Mouse (Mus musculus) limb, embryonic 14.5 days (tissue): ENCODE data around the gene Edaradd. TPM values are rescaled to one million over a fixed set of nuclear protein-coding genes. Genes with fewer than 3 reads are reported as not detected.

Experiments used
- ATAC-seq: fragments of 200-750 bp; cut with Nextera tagmentation; 2 replicates; pipeline ENCODE4 v1.8.0; 2017; ENCODE audit warnings: low read depth, moderate number of reproducible peaks, moderate TSS enrichment; ENCODE audit not compliant: low FRiP score
- DNase-seq: peaks from one replicate; pipeline ENCODE4 v3.0.0-alpha.2; 2015; ENCODE audit warnings: low spot score
- H3K27ac ChIP-seq: fragments of 300-500 bp; sonication (generic); replicated peaks from 2 replicates; pipeline ENCODE4 v1.5.1; 2014; ENCODE audit warnings: low read depth, mild to moderate bottlenecking, low read length, moderate library complexity, mixed read lengths
- H3K27me3 ChIP-seq: fragments of 300-500 bp; sonication (generic); 2 replicates; pipeline ENCODE4 v1.6.1; 2014; ENCODE audit warnings: low read length, mixed read lengths; ENCODE audit not compliant: control insufficient read depth, insufficient read depth
- H3K36me3 ChIP-seq: fragments of 300-500 bp; sonication (generic); 2 replicates; pipeline ENCODE4 v1.6.1; 2014; ENCODE audit warnings: mild to moderate bottlenecking, low read length, moderate library complexity, mixed read lengths; ENCODE audit not compliant: control insufficient read depth, insufficient read depth
- H3K4me1 ChIP-seq: fragments of 300-500 bp; sonication (generic); 2 replicates; pipeline ENCODE4 v1.6.1; 2014; ENCODE audit warnings: antibody characterized with exemption, low read length, mixed read lengths; ENCODE audit not compliant: control insufficient read depth, insufficient read depth
- H3K4me2 ChIP-seq: fragments of 300-500 bp; sonication (generic); replicated peaks from 2 replicates; pipeline ENCODE4 v1.6.1; 2014; ENCODE audit warnings: low read depth, mild to moderate bottlenecking, low read length, moderate library complexity; ENCODE audit not compliant: severe bottlenecking
- H3K4me3 ChIP-seq: fragments of 300-500 bp; sonication (generic); replicated peaks from 2 replicates; pipeline ENCODE4 v1.5.1; 2014; ENCODE audit warnings: low read length
- H3K9ac ChIP-seq: fragments of 300-500 bp; sonication (generic); 2 replicates; pipeline ENCODE4 v1.6.1; 2014; ENCODE audit warnings: mild to moderate bottlenecking, low read depth, low read length, moderate library complexity; ENCODE audit not compliant: severe bottlenecking
- H3K9me3 ChIP-seq: fragments of 300-500 bp; sonication (generic); 2 replicates; pipeline ENCODE4 v1.6.1; 2016; ENCODE audit warnings: low read length; ENCODE audit not compliant: control insufficient read depth
- POLR2A ChIP-seq: fragments of 200-500 bp; IDR thresholded peaks from 2 replicates; pipeline ENCODE4 v1.8.0; 2012; ENCODE audit warnings: inconsistent platforms, mild to moderate bottlenecking, moderate library complexity, borderline replicate concordance; ENCODE audit not compliant: insufficient read depth, insufficient read length; ENCODE audit errors: extremely low read depth
- WGBS: fragments of 180-500 bp; shearing (Covaris S2); extraction: QIAGEN DNeasy Blood & Tissue Kit; methylation state at CpG from one replicate; pipeline ENCODE4 v1.1.7; 2014; 5-methylcytosine and 5-hydroxymethylcytosine counted together
- polyA plus RNA-seq, 2 experiments: library from polyadenylated mRNA; depleted of rRNA in 1 of 2; stranded (reverse) in 1 of 2; unstranded in 1 of 2; fragments of >200 nt; fragmentation: Nextera tagmentation in 1 of 2; extraction: Ambion mirVana in 1 of 2; gene quantifications; 2 replicates each; pipeline versions ENCODE4 v1.2.1 to v1.2.3; 2012 to 2014

Edaradd gene
- polyA plus RNA-seq, 2 experiments: 1.7 to 3.8 TPM

DNA sequence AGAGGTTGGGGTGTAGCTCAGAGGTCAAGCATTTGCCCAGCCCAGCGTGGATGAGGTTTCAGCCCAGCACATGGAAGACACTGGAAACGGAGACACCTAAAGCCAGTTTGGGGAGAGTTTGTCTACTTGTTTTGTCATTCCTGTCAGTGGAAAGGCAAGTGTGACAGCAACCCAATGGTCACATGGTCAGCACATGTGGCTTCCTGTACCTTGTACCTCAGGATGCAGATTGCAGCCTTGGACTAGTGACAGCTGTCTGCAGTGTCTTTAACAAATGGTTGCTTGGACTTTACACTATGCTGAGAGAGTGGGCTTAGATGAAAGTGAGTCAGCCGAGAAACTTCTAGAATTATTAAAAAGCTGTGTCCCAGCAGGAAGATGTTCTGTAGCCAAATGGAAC lies 14.4 kb upstream of the Edaradd start:
- Histone ChIP-seq H3K4me3 (no peak overlapping the region), H3K9me3 (no peaks in the 10 kb centered on the region), H3K4me1 (no peaks in the 10 kb centered on the region), H3K27me3 (no peaks in the 10 kb centered on the region), H3K27ac (no peak overlapping the region), H3K9ac (no peak overlapping the region), H3K4me2 (no peak overlapping the region), H3K36me3 (no peaks in the 10 kb centered on the region)
- ATAC-seq: no peak
- 75% methylated on average over 3 of the region's 3 CpGs for WGBS
- no peak for DNase-seq
- no peak for TF ChIP-seq POLR2A

DNA sequence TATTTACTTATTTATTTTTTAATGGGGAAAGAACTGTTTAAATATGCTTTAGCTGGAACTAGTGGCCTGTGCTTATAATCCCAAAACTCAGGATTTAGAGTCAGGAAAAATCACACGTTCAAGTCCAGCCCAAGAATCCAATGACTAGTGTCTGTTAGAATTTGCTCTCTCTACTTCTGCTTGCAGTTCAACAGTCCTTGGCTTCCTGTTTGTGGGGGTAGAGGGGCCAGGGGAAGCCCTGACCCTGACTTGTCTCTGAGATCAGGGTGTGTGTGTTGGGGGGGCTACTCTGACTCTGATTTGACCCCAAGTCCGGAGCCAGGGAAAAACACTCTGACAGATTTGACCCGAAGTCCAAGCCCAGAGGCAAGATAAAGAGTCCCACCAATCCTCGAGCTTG lies 5.4 kb upstream of the Edaradd start:
- Histone ChIP-seq H3K9ac (no peak overlapping the region), H3K4me3 (no peak overlapping the region), H3K4me1 (no peaks in the 10 kb centered on the region), H3K9me3 (no peaks in the 10 kb centered on the region), H3K36me3 (no peaks in the 10 kb centered on the region), H3K27me3 (no peaks in the 10 kb centered on the region), H3K4me2 (no peak overlapping the region), H3K27ac (no peak overlapping the region)
- DNase-seq (no peak), ATAC-seq (no peak)
- TF ChIP-seq POLR2A: no peak
- 91% methylated on average over 4 of the region's 4 CpGs for WGBS

DNA sequence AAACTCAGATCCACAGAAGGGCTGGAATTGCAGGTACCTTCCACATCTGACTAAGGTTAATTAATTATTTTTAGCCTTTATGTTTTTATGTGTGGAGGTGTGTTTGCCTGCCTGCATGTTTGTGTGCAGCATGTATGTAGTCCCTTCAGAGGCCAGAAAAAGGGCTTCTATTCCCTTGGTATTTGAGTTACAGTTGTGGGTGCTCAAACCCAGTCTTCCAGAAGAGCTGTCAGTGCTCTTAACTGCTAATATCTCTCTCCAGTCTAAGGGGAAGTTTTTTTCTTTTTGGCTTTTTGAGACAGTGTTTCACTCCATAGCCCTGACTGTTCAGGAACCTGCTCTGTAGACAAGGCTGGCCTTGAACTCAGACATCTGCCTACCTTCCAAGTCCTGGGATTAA lies 2.1 kb upstream of the Edaradd start:
- no peaks in the 10 kb centered on the region for H3K36me3 ChIP-seq
- TF ChIP-seq POLR2A: no peak
- peaks cover 4% of the 10 kb centered on the region; the same call in 1 of the 2 replicates for H3K27me3 ChIP-seq
- H3K4me3 ChIP-seq: no peak overlapping the region
- no peak overlapping the region for H3K27ac ChIP-seq
- no peak overlapping the region for H3K9ac ChIP-seq
- no peak overlapping the region for H3K4me2 ChIP-seq
- no peaks in the 10 kb centered on the region; the same call in 1 of the 2 replicates for H3K4me1 ChIP-seq
- ATAC-seq: no peak
- H3K9me3 ChIP-seq: no peaks in the 10 kb centered on the region
- no peak for DNase-seq

DNA sequence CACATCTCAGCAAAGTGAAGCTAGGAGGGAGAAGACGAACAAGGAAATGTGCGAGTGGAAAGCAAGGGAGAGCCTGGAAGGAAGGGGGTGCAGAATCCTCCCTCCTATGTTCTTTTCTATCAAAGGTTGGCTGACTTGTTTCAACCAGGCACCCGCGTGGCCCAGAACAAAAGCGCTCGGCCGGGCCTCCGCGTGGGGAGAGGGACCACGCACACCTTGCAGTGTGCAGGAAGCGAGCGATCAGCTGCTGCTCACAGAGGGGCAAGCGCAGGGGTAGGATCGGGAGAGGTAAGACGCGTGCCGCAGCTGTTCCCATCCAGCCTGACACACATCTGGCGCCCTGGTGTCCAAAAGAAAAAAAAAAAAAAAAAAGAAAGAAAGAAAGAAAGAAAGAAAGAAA lies 867 bp downstream of the Edaradd start:
- H3K4me1 ChIP-seq: no peaks in the 10 kb centered on the region; the same call in 1 of the 2 replicates
- H3K36me3 ChIP-seq: no peaks in the 10 kb centered on the region
- peak overlapping the region; percentile 40; the same call in 1 of the 2 replicates for H3K9ac ChIP-seq
- DNase-seq (no peak), ATAC-seq (peak; percentile 64; the same call in 1 of the 2 replicates)
- peaks cover 4% of the 10 kb centered on the region; the same call in 1 of the 2 replicates for H3K27me3 ChIP-seq
- H3K27ac ChIP-seq: no peak overlapping the region
- H3K4me3 ChIP-seq: peak overlapping the region; percentile 43
- H3K9me3 ChIP-seq: no peaks in the 10 kb centered on the region
- TF ChIP-seq POLR2A: 0 out of 2 replicates have a peak, but pooled peaks have one; percentile 5
- peak overlapping the region; percentile 91 for H3K4me2 ChIP-seq
- 2% methylated on average over 18 of the region's 18 CpGs for WGBS

DNA sequence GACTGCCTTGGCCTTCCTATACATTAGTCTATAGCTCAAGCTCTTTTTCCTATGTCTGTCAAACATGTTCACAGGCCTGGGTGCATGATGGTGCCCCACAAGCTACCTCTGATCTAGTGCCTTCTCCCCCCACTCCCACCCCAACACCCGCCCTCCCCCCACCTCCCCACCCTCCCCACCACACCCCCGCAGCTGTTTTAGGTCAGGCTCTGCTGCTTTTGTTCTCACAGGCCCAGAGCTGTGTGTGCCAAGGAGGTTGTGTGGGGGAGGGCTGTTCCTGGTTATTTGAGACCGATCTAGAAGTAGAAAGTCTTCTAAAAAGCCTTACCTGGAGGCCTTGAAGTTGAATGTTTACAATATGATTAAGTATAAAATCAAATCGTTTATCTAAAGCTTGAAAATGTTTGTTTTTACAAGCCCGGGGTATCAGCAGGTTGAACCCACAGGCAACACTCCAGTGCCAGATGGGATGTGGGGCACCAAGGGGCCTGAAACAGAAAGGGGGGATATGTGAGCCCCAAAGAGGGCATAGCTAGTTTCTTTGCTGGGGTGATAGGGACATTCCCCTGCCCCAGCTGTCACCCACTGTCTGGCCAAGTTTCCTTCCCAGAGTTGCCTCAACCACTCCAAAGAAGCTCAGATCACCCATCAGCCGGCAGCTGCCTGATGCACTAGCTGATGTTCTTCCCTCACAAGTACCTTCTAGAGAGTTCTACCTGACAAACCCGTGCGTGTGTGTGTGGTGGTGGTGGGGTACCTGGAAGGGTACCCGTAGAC lies 8.9 kb downstream of the Edaradd start:
- Histone ChIP-seq H3K4me1 (no peaks in the 10 kb centered on the region), H3K4me3 (no peak overlapping the region), H3K4me2 (no peak overlapping the region), H3K27me3 (no peaks in the 10 kb centered on the region), H3K27ac (no peak overlapping the region), H3K9me3 (no peaks in the 10 kb centered on the region), H3K9ac (no peak overlapping the region), H3K36me3 (no peaks in the 10 kb centered on the region)
- TF ChIP-seq POLR2A: no peak
- ATAC-seq: no peak
- no peak for DNase-seq
- WGBS: 67% methylated on average over 9 of the region's 9 CpGs

DNA sequence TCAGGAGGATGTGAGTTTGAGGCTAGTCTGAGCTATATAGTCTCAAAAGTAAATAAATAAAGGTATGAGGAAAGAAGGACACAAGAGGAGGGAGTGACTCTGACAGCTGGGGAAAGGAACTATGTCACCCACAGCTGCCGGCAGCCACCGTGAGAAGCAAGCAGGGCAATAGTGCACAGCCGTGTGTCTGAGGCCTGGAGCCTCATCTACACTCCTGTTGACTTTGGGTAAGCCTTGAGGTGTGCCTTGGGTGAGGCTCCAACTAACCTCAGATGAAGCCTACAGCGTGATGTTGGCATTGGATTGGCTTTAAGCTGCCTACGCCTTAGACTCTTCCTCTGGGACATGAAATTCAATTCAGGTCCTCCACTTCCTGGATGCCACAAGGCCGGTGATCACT lies 10.2 kb downstream of the Edaradd start:
- H3K4me2 ChIP-seq: no peak overlapping the region
- no peak overlapping the region for H3K27ac ChIP-seq
- H3K4me1 ChIP-seq: no peaks in the 10 kb centered on the region
- DNase-seq (no peak), ATAC-seq (no peak)
- no peaks in the 10 kb centered on the region for H3K9me3 ChIP-seq
- H3K27me3 ChIP-seq: no peaks in the 10 kb centered on the region
- 85% methylated on average over 6 of the region's 6 CpGs for WGBS
- no peak overlapping the region for H3K9ac ChIP-seq
- TF ChIP-seq POLR2A: no peak
- H3K4me3 ChIP-seq: no peak overlapping the region
- H3K36me3 ChIP-seq: no peaks in the 10 kb centered on the region
